Mouse (Mus musculus): ENCODE data around the gene Alox5ap. TPM values are rescaled to one million over a fixed set of nuclear protein-coding genes. Genes with fewer than 3 reads are reported as not detected.

Alox5ap gene
- polyA plus RNA-seq, 1 experiment = 1,124 TPM

DNA sequence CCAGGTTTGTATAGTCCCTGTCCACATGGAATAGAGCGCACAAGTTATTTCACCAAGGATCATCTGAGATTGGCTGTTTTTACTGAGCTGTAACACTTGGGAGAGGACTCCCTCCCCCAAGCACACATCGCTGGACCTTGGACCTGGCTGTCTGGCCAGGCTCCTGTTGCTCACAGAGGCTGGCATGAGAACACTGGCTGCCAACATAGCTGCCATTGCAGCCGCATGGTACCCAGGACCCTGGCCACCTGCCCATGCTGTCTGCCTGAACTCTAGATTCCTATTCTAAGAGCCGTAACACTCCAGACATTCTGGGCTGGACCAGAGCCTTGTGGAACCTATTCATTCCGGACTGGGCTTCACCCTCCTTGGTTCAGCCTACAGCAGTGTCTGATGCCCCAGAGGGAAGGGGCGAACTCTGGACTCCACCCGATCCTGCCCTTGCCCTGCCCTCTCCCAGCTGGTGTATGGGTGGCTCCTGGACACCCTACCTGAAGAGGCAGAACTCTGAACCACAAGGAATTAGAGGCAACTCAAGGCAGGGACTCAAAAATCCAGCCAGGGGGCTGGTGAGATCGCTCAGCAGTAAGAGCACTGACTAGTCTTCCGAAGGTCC lies 58.5 kb downstream of the Alox5ap start:
- Histone ChIP-seq H3K4me3 (ENCODE audit: insufficient read depth, low read length) (no peak overlapping the region), H3K4me1 (ENCODE audit: control insufficient read depth, insufficient read depth, low read length) (peaks cover 2% of the 10 kb centered on the region; the same call in 1 of the 2 replicates), H3K27ac (ENCODE audit: insufficient read depth, low read depth, low read length) (no peak overlapping the region)
- TF ChIP-seq CTCF (IDR thresholded peaks at IDR 0.05; ENCODE audit: low read depth, low read length) = no peak
- no peak for TF ChIP-seq POLR2A (IDR thresholded peaks at IDR 0.05; ENCODE audit: borderline replicate concordance, low read depth, low read length)

DNA sequence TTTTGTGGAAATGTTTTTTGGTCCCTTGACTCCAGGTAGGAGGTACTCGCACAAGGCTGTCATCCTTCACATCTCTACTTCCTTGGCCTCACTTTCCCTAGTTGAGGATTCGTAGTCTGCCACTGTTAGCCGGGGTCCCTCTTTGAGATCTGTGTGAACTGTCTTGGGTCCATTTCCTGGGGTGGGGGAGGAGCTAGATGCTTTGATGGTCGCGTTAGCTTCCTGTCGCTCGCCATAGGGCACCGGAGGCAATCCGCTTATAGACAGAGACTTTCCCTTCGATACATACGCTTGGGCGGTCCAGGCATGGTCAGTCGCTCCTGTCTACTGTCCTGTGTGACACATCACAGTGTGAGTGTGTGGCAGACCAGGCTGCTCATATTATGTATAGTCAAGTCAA lies 60.2 kb downstream of the Alox5ap start:
- peaks cover 2% of the 10 kb centered on the region; the same call in 1 of the 2 replicates for H3K4me1 ChIP-seq (ENCODE audit: control insufficient read depth, insufficient read depth, low read length)
- no peak for TF ChIP-seq CTCF (IDR thresholded peaks at IDR 0.05; ENCODE audit: low read depth, low read length)
- no peak for TF ChIP-seq POLR2A (IDR thresholded peaks at IDR 0.05; ENCODE audit: borderline replicate concordance, low read depth, low read length)
- H3K4me3 ChIP-seq (ENCODE audit: insufficient read depth, low read length) = no peak overlapping the region
- H3K27ac ChIP-seq (ENCODE audit: insufficient read depth, low read depth, low read length) = no peak overlapping the region

DNA sequence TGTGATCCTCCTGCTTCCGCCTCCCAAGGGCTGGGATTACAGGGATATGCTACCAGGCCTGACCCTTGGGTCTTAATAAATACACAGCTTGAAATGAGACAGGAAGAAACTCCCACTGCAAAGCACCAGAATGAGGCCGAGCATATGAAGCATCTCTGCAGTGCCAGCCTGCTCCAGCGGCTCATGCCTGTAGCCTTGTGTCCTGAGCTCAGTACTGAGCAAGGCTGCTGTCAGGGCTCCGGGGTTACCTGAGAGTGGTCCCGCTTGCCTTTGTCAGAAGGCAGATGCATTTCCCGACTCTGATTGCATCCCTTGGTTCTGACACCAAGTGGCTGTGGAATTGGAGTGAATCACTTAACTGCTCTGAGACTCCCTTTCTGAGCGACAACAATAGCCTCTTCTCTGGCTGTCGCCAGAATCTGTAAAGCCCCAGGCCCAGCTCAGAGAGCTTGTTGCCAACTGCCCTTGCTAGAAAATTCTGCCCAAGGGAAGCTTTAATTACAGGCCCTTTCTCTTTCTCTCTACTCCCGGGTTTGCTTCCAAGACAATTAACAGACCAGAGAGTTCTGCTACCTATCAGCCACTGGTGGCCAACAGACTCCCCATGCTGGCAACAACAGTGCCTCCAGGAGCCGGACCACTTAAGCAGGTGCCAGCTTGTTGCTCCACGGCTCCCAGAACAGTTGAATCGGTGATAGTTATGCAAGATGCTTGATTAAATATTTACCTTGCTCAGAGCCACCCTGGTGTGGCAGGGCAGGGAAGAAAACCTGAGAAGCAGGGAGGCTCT lies 64.7 kb downstream of the Alox5ap start:
- Histone ChIP-seq H3K27ac (ENCODE audit: insufficient read depth, low read depth, low read length) (no peak overlapping the region), H3K4me1 (ENCODE audit: control insufficient read depth, insufficient read depth, low read length) (no peaks in the 10 kb centered on the region), H3K4me3 (ENCODE audit: insufficient read depth, low read length) (no peak overlapping the region)
- TF ChIP-seq POLR2A (IDR thresholded peaks at IDR 0.05; ENCODE audit: borderline replicate concordance, low read depth, low read length) (no peak), CTCF (IDR thresholded peaks at IDR 0.05; ENCODE audit: low read depth, low read length) (no peak)

DNA sequence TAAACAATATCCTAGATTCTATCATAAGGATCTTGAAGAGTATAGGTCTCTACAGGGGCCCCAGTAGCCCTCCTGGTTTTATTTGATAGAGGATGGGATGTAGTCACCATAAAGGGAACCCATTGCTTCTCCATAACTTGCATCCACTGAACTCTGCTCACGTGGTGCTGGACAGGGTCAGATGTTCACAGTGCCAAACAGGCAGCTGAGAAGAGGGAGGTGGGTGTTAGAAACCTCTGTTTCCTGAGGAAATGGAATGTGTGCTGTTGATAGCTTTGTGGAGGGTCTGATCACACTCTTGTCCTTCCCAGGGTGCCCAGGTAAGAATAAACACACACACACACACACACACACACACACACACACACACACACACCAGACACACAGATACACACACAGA lies 66.0 kb downstream of the Alox5ap start:
- Histone ChIP-seq H3K4me1 (ENCODE audit: control insufficient read depth, insufficient read depth, low read length) (no peaks in the 10 kb centered on the region), H3K27ac (ENCODE audit: insufficient read depth, low read depth, low read length) (no peak overlapping the region), H3K4me3 (ENCODE audit: insufficient read depth, low read length) (no peak overlapping the region)
- TF ChIP-seq CTCF (IDR thresholded peaks at IDR 0.05; ENCODE audit: low read depth, low read length) = no peak
- TF ChIP-seq POLR2A (IDR thresholded peaks at IDR 0.05; ENCODE audit: borderline replicate concordance, low read depth, low read length) = no peak

DNA sequence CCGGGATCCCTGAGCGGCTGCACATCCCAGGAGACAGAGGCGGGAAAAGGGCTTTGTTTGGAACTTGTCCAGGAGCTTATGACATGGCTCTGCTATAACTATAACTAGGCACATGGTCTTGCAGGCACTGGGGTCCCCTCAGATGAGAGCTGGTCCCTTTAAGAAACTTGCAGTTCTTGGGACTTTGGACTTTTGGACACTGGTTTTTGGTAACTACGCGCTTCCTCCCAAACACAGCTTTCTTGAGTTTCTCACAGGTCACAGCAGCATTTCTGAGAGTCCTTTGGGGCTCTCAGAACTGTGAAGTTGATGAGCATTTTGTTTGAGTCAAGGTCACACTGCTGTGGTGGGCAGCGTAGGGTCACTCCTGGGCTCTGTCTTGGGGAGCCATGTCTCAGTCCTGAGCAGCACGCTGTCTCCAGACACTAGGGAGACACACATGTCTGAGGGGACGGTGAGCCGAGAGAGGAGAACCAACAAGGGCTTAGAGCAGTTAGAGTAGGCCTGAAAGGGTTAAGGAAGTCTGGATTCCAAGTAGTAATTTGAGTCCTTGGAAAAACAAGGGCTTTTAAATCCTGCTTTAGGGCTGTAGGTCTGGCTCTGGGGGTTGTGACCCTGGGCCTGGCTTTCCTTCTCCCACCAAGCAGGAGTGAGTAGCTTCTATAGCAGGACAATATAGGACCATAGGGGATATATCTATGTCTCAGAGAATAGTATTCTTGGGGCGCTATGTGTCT lies 67.0 kb downstream of the Alox5ap start:
- Histone ChIP-seq H3K4me3 (ENCODE audit: insufficient read depth, low read length) (no peak overlapping the region), H3K27ac (ENCODE audit: insufficient read depth, low read depth, low read length) (no peak overlapping the region), H3K4me1 (ENCODE audit: control insufficient read depth, insufficient read depth, low read length) (no peaks in the 10 kb centered on the region)
- TF ChIP-seq POLR2A (IDR thresholded peaks at IDR 0.05; ENCODE audit: borderline replicate concordance, low read depth, low read length) (no peak), CTCF (IDR thresholded peaks at IDR 0.05; ENCODE audit: low read depth, low read length) (no peak)

DNA sequence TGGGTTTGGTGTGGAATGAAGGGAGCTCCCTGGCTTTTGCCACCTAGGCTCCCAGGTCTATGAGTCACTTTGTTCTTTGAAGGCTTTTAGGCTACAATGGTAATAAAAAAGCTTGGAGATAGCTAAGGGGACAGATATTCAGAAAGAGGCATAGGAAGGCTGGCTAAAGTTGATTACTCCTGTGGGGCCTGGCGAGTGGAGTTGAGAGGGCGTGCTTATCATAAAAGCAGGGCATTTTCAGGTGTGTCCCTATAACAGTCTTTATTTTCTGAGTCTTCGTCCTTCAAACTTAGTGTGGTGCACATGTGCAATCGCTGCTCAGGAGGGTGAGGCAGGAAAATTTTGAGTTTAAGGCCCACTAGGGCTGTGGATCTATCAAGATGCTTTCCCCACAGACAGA lies 68.2 kb downstream of the Alox5ap start:
- Histone ChIP-seq H3K4me1 (ENCODE audit: control insufficient read depth, insufficient read depth, low read length) (no peaks in the 10 kb centered on the region), H3K27ac (ENCODE audit: insufficient read depth, low read depth, low read length) (no peak overlapping the region), H3K4me3 (ENCODE audit: insufficient read depth, low read length) (no peak overlapping the region)
- no peak for TF ChIP-seq CTCF (IDR thresholded peaks at IDR 0.05; ENCODE audit: low read depth, low read length)

DNA sequence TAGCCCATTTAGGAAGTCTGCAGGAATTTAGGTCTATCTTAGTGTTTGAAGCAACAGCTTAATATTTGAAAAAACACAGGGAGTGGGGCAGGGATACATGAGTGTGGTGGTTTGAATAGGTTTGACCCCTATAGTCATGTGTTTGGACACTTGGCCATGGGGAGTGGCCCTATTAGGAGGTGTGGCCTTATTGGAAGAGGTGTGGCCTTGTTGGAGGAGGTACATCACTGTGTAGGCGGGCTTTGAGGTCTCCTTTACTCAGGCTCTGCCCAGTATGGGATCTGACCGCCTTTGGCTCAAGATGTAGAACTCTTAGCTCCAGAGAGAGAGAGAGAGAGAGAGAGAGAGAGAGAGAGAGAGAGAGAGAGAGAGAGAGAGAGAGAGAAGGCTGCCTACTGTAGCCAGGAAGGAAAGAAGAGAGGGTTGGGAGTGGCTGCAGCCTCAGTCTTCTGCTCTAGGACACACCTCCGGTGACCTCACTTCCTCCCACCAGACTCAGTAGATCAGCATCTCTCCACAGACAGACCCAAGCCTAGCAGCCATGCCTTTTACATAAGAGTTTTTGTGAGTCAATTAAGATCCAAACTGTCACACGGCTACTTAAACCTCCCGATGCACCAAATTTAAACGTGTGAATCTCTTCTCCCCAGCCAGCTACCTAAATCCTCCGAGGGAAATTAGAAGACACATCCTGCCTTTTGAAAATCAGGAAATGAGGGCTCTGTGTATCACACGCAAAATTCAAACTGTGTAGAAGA lies 69.6 kb downstream of the Alox5ap start:
- H3K27ac ChIP-seq (ENCODE audit: insufficient read depth, low read depth, low read length) = no peak overlapping the region
- no peak for TF ChIP-seq CTCF (IDR thresholded peaks at IDR 0.05; ENCODE audit: low read depth, low read length)
- H3K4me1 ChIP-seq (ENCODE audit: control insufficient read depth, insufficient read depth, low read length) = no peaks in the 10 kb centered on the region

DNA sequence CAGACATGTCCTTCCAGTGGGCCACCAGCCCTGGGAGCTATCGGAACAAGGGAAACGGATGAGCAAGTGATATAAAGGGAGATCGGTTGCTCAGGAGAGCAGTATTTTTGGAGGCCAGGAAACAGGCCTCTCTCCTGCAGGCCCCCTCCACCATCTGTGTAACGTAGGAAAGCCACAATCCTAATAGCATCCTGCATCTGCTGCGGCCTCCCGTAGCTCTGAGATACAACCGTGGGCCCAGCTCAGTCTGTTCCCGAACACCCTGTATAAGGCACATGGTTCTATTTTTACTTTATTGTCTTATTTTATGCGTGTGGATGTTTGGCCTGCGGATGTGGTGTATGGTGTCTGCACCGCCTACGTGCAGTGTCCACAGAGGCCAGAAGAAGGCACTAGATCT lies 70.4 kb downstream of the Alox5ap start:
- Histone ChIP-seq H3K27ac (ENCODE audit: insufficient read depth, low read depth, low read length) (no peak overlapping the region), H3K4me3 (ENCODE audit: insufficient read depth, low read length) (no peak overlapping the region), H3K4me1 (ENCODE audit: control insufficient read depth, insufficient read depth, low read length) (no peaks in the 10 kb centered on the region)
- TF ChIP-seq CTCF (IDR thresholded peaks at IDR 0.05; ENCODE audit: low read depth, low read length) = no peak
- no peak for TF ChIP-seq POLR2A (IDR thresholded peaks at IDR 0.05; ENCODE audit: borderline replicate concordance, low read depth, low read length)

More for the DNA sequence above, 69.6 kb downstream of the Alox5ap start:
- H3K4me3 ChIP-seq (ENCODE audit: insufficient read depth, low read length) = no peak overlapping the region

DNA sequence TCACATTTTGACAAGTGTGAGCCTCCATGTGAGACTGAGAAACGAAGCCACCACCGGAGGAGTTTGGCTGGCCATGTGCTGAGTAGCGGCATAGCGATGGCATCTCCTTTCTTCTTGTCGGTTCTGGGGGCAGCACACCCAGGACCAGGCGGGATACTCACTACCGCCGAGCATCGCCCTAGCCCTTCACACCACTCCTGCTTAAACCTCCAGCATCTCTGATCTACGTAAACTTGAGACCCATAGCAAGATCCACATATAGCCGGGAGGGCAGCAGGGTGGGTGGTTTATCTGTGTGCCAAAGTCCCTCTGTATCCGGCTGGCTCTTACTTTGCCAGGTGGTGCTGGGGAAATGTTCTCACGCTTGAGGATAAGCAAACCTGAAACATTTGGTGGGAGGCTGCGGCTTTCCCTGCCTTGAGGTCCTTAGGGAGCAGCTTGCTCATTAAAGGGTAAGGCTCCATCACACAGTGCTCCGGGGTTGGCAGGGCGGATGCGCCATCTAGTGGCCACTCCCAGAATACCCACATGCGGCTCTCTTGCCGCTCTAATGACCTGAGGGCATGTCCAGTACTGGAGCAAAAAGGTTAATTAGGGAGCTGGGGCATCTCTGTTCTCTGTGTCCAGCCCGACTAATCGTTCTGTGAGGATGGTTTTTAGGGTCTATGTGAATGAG lies 71.1 kb downstream of the Alox5ap start:
- Histone ChIP-seq H3K4me3 (ENCODE audit: insufficient read depth, low read length) (no peak overlapping the region), H3K27ac (ENCODE audit: insufficient read depth, low read depth, low read length) (no peak overlapping the region), H3K4me1 (ENCODE audit: control insufficient read depth, insufficient read depth, low read length) (peaks cover 4% of the 10 kb centered on the region)
- TF ChIP-seq POLR2A (IDR thresholded peaks at IDR 0.05; ENCODE audit: borderline replicate concordance, low read depth, low read length) = no peak
- TF ChIP-seq CTCF (IDR thresholded peaks at IDR 0.05; ENCODE audit: low read depth, low read length) = peak; percentile 90
